Comparison of ENCODE assay signal across 12 mouse cellular contexts in the genomic region with DNA sequence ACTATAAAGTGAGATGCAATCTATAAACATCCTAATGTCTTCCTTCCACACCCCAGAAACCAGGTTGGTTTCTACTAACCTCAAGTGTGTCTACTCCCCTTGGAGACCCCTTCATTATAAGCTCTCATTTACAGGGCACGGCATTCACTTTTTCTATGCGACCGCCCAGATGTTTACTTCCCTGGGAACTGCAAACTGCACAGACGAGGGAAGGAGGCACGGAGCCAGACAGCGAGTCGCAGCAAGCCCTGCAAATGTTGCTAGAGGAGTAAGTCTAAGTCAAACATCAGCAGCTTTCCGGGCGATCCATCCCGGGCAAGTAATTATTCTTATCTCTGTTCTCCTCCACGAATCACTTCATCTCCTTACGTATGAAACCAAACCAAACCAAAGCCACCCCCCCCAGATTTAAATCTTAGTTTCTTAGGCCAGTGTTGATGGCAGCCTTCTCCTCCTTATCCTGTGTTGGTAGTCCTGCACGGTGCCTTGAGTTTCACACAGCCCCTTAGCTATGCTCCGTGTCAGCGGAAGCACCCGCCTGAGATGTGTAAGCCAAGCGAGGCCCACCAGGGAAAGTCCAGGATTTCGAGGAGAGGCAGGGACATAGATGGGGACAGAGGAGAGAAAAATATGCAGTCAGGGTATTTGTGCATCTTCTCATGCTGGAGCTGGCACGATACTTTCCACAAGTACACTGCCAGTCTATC.
DNase-seq lines count a peak whose midpoint lies in the region; ATAC-seq lines count a peak whose summit lies in the region.
"Had no signal": no experiment of that assay in that cellular context is flagged by ENCODE, and none has a peak within 500 bp of the region (broad histone marks: within the 10 kb centered on the region; RNA-seq: fewer than 3 reads in every experiment).

No protein-coding gene starts in this region.

- peaks cover 16% of the 10 kb centered on the region for H3K4me1 ChIP-seq in intestine, embryonic 14.5 days (replicated peaks; ENCODE audit: control insufficient read depth, insufficient read depth, low read length)
- peaks cover 19% of the 10 kb centered on the region for H3K4me1 ChIP-seq in intestine, embryonic 16.5 days (ENCODE audit: control insufficient read depth, insufficient read depth, low read length)
- peaks cover 21% of the 10 kb centered on the region for H3K4me1 ChIP-seq in lung, embryonic 15.5 days

- no peaks in the 10 kb centered on the region for H3K27me3 ChIP-seq in intestine, embryonic 14.5 days (replicated peaks; ENCODE audit: control insufficient read depth, insufficient read depth, low read length)
- no peaks in the 10 kb centered on the region for H3K27me3 ChIP-seq in intestine, embryonic 16.5 days (replicated peaks; ENCODE audit: control insufficient read depth, insufficient read depth, low read length)
- H3K27me3 ChIP-seq in lung, embryonic 15.5 days = no peaks in the 10 kb centered on the region

- H3K36me3 ChIP-seq in intestine, embryonic 14.5 days (ENCODE audit: control insufficient read depth, insufficient read depth, low read length) = no peaks in the 10 kb centered on the region
- H3K36me3 ChIP-seq in intestine, embryonic 16.5 days (ENCODE audit: control insufficient read depth, insufficient read depth, low read length) = no peaks in the 10 kb centered on the region
- H3K36me3 ChIP-seq in lung, embryonic 15.5 days = no peaks in the 10 kb centered on the region

- H3K27ac ChIP-seq in intestine, embryonic 14.5 days (ENCODE audit: low read depth) = peak overlapping the region; percentile 44; the same call in 1 of the 2 replicates
- H3K27ac ChIP-seq in intestine, embryonic 16.5 days (ENCODE audit: low read length) = no peak overlapping the region
- peak overlapping the region; percentile 62 for H3K27ac ChIP-seq in lung, embryonic 15.5 days
- H3K27ac ChIP-seq: macrophage had no signal

- no peak overlapping the region for H3K9ac ChIP-seq in intestine, embryonic 14.5 days (ENCODE audit: low read length)
- no peak overlapping the region for H3K9ac ChIP-seq in intestine, embryonic 16.5 days (ENCODE audit: low read depth, low read length)
- no peak overlapping the region for H3K9ac ChIP-seq in lung, embryonic 15.5 days
- H3K9ac ChIP-seq: forebrain, postnatal 0 days had no signal

- ATAC-seq in intestine, embryonic 14.5 days (replicated peaks; ENCODE audit: low FRiP score, low TSS enrichment, low read depth) = no peak
- no peak for ATAC-seq in intestine, embryonic 16.5 days
- ATAC-seq in lung, embryonic 15.5 days (ENCODE audit: borderline replicate concordance, extremely low read depth, low FRiP score, low TSS enrichment) = peak; percentile 74; the same call in 1 of the 2 replicates
- ATAC-seq: activated CD4-positive, CD25-positive, alpha-beta regulatory T cell, adult 4 months; forebrain, postnatal 0 days had no signal

- H3K9me3 ChIP-seq in intestine, embryonic 14.5 days (ENCODE audit: control insufficient read depth, low read length) = no peaks in the 10 kb centered on the region
- no peaks in the 10 kb centered on the region for H3K9me3 ChIP-seq in intestine, embryonic 16.5 days (ENCODE audit: control insufficient read depth, low read length)
- H3K9me3 ChIP-seq in lung, embryonic 15.5 days = no peaks in the 10 kb centered on the region

- no peak for DNase-seq in intestine, embryonic 14.5 days (ENCODE audit: low spot score)
- peak; percentile 26 for DNase-seq in right cerebral cortex, postnatal 14 days
- DNase-seq in right cerebral cortex, adult 2 months (ENCODE audit: low spot score in 2 of 2) = no peak
- DNase-seq in urinary bladder, postnatal 10 days (ENCODE audit: low spot score) = peak; percentile 35
- no peak for DNase-seq in spleen, postnatal 36 days (ENCODE audit: low spot score in 2 of 2)
- no peak for DNase-seq in layer of hippocampus, postnatal 10 days (ENCODE audit: low spot score in 2 of 2)
- DNase-seq: forebrain, postnatal 0 days; thymus, postnatal 25 days had no signal

- H3K4me2 ChIP-seq in intestine, embryonic 14.5 days (ENCODE audit: low read length) = peak overlapping the region; percentile 1
- H3K4me2 ChIP-seq in intestine, embryonic 16.5 days (ENCODE audit: low read depth, low read length) = no peak overlapping the region
- peak overlapping the region; percentile 18; the same call in 1 of the 2 replicates for H3K4me2 ChIP-seq in lung, embryonic 15.5 days

- H3K4me3 ChIP-seq in intestine, embryonic 14.5 days (ENCODE audit: low read depth, low read length) = no peak overlapping the region
- H3K4me3 ChIP-seq in intestine, embryonic 16.5 days (ENCODE audit: low read length) = no peak overlapping the region
- no peak overlapping the region for H3K4me3 ChIP-seq in lung, embryonic 15.5 days

- WGBS in intestine, embryonic 14.5 days = 23% methylated on average over 19 of the region's 19 CpGs
- WGBS in intestine, embryonic 16.5 days = 29% methylated on average over 19 of the region's 19 CpGs
- WGBS in lung, embryonic 15.5 days = 8% methylated on average over 19 of the region's 19 CpGs

Comparison
In these comparisons a context has a peak if more than half of its experiments do, and no peak if none do; other contexts are left out.
1. DNase-seq: peak in right cerebral cortex, postnatal 14 days (single experiment) and urinary bladder, postnatal 10 days (single experiment); none in intestine, embryonic 14.5 days (single experiment), right cerebral cortex, adult 2 months (0 of 2), spleen, postnatal 36 days (0 of 2) and layer of hippocampus, postnatal 10 days (0 of 2).